Mouse (Mus musculus) spleen, postnatal 10 days (tissue): ENCODE data around the gene Nab2.
A peak's percentile ranks its signal among the peaks of the same experiment; 100 is the strongest.

Source experiments
- DNase-seq, 2 experiments: peaks; one replicate each; pipeline ENCODE4 v3.0.0; 2021 to 2022; ENCODE audit warnings: low spot score in 2 of 2

Gene Nab2

GRCm38 (mm10) chr10:127668093-127669050 is at the start of gene Nab2:
TSS of gene Nab2 (minus strand) at chr10:127668568.
- DNase-seq, result peak; percentile 49 to 77

- no peak for DNase-seq
Measured at GRCm38 (mm10) chr10:127712736-127713135, 44.4 kb upstream of the Nab2 start.

GRCm38 (mm10) chr10:127710331-127710730 is 42.0 kb upstream of the Nab2 start:
- DNase-seq, result no peak

- no peak for DNase-seq
Measured at GRCm38 (mm10) chr10:127708850-127709370, 40.5 kb upstream of the Nab2 start.

- DNase-seq, result no peak
Measured at GRCm38 (mm10) chr10:127707721-127708120, 39.4 kb upstream of the Nab2 start.

- DNase-seq, result no peak
Measured at GRCm38 (mm10) chr10:127705783-127706182, 37.4 kb upstream of the Nab2 start.

GRCm38 (mm10) chr10:127704766-127705220 is 36.4 kb upstream of the Nab2 start, which contains the start of gene Myo1a:
TSS of gene Myo1a (plus strand) at chr10:127705170.
- DNase-seq, result no peak

- DNase-seq, result no peak
Measured at GRCm38 (mm10) chr10:127704293-127704692, 35.9 kb upstream of the Nab2 start.

GRCm38 (mm10) chr10:127703299-127703698 is 34.9 kb upstream of the Nab2 start:
- DNase-seq, result no peak

GRCm38 (mm10) chr10:127698966-127699365 is 30.6 kb upstream of the Nab2 start:
- no peak for DNase-seq

GRCm38 (mm10) chr10:127695775-127696174 is 27.4 kb upstream of the Nab2 start:
- DNase-seq, result no peak

- DNase-seq, result peak; percentile 16 to 32
Measured at GRCm38 (mm10) chr10:127694636-127695035, 26.3 kb upstream of the Nab2 start.

GRCm38 (mm10) chr10:127691053-127691452 is 22.7 kb upstream of the Nab2 start:
- no peak for DNase-seq

- no peak for DNase-seq
Measured at GRCm38 (mm10) chr10:127682886-127683285, 14.5 kb upstream of the Nab2 start.

GRCm38 (mm10) chr10:127679881-127680280 is 11.5 kb upstream of the Nab2 start:
- no peak for DNase-seq

GRCm38 (mm10) chr10:127679208-127679607 is 10.8 kb upstream of the Nab2 start:
- DNase-seq, result no peak

GRCm38 (mm10) chr10:127677591-127678336 is 9.4 kb upstream of the Nab2 start:
- peak; percentile 35 to 78 for DNase-seq

GRCm38 (mm10) chr10:127676691-127677548 is 8.6 kb upstream of the Nab2 start:
- DNase-seq, result peak; percentile 80 to 94

GRCm38 (mm10) chr10:127675859-127676398 is 7.6 kb upstream of the Nab2 start:
- DNase-seq, result no peak

GRCm38 (mm10) chr10:127674794-127675522 is 6.6 kb upstream of the Nab2 start:
- peak; percentile 69 to 85 for DNase-seq
